Mouse (Mus musculus) ES-Bruce4 (cell line): ENCODE measurements around the gene Camkmt.

Experiments used
- CTCF ChIP-seq: IDR thresholded peaks from one replicate; pipeline ENCODE4 v1.8.1; 2011; ENCODE audit warnings: low read depth, low read length
- POLR2A ChIP-seq: IDR thresholded peaks from one replicate; pipeline ENCODE4 v1.8.1; 2011; ENCODE audit warnings: low read length; ENCODE audit not compliant: insufficient read depth

GRCm38 (mm10) chr17:85249744-85250143, 159.4 kb downstream of the Camkmt start:
- no peak for TF ChIP-seq CTCF
- no peak for TF ChIP-seq POLR2A
